Mouse (Mus musculus) liver, adult 2 months (tissue): ENCODE data around the gene Tubb4a.
A peak's percentile ranks its signal among the peaks of the same experiment; 100 is the strongest.

Experiments used
- CTCF ChIP-seq: fragments of 200-500 bp; IDR thresholded peaks from 2 replicates; pipeline ENCODE4 v1.5.1; 2011; ENCODE audit warnings: low read depth, low read length, control low read depth
- POLR2A ChIP-seq: fragments of 200-500 bp; IDR thresholded peaks from 2 replicates; pipeline ENCODE4 v1.6.1; 2011; ENCODE audit warnings: low read length, control low read depth; ENCODE audit not compliant: insufficient read depth; ENCODE audit errors: extremely low read depth

GRCm38 (mm10) chr17:57062011-57062521 lies 25.5 kb downstream of the Tubb4a start:
- 0 out of 2 replicates have a peak, but pooled peaks have one; percentile 19 for TF ChIP-seq POLR2A
- no peak for TF ChIP-seq CTCF
